Mouse (Mus musculus) layer of hippocampus, adult 8-10 months (tissue): ENCODE measurements around the gene Cyp24a1. TPM values are rescaled to one million over a fixed set of nuclear protein-coding genes. Genes with fewer than 3 reads are reported as not detected.

Source experiments
- DNase-seq, 2 experiments: peaks; one replicate each; pipeline ENCODE4 v3.0.0; 2022; ENCODE audit warnings: low spot score in 2 of 2
- total RNA-seq, 4 experiments: library from RNA; stranded (reverse); gene quantifications; 2 replicates each; pipeline ENCODE4 v1.2.4; 2022

Gene Cyp24a1
- total RNA-seq, 4 experiments from 2014 or later, result 0.11 TPM; not detected in 3

DNA sequence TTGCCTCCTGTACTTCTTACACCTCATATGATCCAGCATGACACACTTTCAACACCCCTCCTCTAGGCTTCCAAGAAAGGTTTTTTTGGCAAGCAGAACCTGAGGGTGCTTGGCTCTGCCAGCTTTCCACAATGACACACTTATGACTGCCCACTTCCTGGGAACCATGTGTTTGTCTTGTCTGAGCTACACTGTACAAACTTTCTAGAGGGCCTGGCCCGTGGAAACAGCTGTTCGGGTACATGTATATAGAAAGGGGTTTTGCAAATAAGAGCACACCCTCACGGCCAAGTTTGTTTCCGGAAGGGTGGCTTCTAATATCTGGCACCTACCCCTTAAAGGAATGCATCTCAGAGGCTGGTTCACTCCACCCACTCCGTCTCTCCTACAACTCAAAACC lies 51.1 kb downstream of the Cyp24a1 start:
- no peak for DNase-seq

GRCm38 (mm10) chr2:170442535-170442934 lies 54.4 kb downstream of the Cyp24a1 start:
- DNase-seq, result peak in 1 of 2 experiments; percentile 6

GRCm38 (mm10) chr2:170438782-170439181 lies 58.2 kb downstream of the Cyp24a1 start:
- DNase-seq, result no peak

DNA sequence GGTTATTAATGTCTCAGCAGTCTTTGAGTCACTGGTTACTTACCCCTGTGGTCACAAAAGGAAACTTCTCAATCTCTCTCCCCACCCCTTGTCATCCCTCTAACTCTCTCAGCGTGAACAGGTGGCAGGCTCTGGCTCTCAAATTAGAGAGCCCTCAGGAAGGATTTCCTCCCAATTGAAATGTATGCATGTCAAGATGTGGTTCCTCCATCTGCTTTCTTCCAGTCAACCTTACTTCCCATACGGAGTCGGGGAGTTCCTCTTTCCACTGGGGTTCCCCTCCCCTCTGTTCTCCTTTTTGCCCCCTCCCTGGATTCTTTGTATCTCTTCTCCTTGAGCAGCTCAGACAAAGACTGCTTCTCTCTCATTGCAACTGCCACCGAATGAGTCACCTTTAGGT lies 60.7 kb downstream of the Cyp24a1 start:
- no peak for DNase-seq

Other genes with a start within 250 kb of the Cyp24a1 start
- 100 to 1,000 TPM in 1 of 4 experiments, 10 to 100 TPM in 3; 80.7 to 107 (median 88.1) TPM for gene Bcas1, start 69.3 kb downstream of the Cyp24a1 start, total RNA-seq
- gene Pfdn4, start 717 bp downstream of the Cyp24a1 start, total RNA-seq, result 10 to 100 TPM; 23.8 to 34.6 (median 28.4) TPM
- gene 4930470P17Rik, start 104.9 kb upstream of the Cyp24a1 start, total RNA-seq, result not detected
- 10 to 100 TPM; 17.5 to 20.3 (median 17.8) TPM for gene Dok5, start 234.7 kb upstream of the Cyp24a1 start, total RNA-seq